Mouse (Mus musculus) cerebellum, postnatal 4 days (tissue): ENCODE data around the gene Smad9.
A peak's percentile ranks its signal among the peaks of the same experiment; 100 is the strongest.

Experiments used
- DNase-seq, 2 experiments: peaks; one replicate each; pipeline ENCODE4 v3.0.0; 2022; ENCODE audit warnings: low spot score in 2 of 2, mixed read lengths in 1 of 2

The Smad9 gene

DNA sequence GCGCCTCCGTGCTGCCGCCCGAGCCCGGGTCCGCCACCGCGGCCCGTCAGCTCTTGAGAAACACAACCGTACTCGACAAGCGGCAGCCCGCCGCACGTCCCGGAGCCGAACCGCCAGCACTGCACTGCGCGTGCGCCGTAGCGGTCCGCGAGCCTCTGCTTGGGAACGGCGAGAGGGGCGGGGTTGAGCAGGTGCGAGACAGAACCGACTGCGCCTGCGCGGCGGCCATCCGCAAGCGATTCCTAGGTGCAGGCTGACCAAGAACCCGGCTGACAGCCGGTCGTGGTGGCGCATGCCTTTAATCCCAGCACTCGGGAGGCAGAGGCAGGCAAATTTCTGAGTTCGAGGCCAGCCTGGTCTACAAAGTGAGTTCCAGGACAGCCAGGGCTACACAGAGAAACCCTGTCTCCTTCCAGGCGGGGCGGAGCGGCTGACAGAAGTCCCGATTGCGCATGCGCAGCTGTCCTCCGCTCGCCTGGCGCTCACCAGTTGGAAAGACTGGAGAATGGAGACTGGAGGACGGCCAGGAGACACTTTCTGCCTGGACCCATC lies 52.4 kb downstream of the Smad9 start, which contains the start of gene Rfxap:
Gene Rfxap (minus strand): TSS at position 126 of the 552 bp plus-strand sequence.
- peak; percentile 91 to 97 for DNase-seq

DNA sequence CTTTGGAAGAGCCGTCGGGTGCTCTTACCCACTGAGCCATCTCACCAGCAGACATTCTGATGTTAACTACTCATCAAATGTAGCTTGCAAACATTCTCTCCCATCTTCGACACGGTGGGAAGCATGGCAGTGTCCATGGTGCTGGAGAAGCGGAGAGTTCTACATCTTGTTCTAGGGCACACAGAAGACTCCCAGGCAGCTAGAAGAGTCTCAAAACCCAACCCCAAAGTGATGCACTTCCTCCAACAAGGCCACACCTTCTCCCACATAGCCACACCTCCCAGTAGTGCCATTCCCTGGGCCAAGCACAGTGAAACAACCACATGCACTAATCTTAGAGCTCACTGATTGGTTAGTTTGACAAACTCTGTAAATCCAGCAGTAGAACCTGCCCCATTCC lies 53.7 kb downstream of the Smad9 start:
- no peak for DNase-seq

DNA sequence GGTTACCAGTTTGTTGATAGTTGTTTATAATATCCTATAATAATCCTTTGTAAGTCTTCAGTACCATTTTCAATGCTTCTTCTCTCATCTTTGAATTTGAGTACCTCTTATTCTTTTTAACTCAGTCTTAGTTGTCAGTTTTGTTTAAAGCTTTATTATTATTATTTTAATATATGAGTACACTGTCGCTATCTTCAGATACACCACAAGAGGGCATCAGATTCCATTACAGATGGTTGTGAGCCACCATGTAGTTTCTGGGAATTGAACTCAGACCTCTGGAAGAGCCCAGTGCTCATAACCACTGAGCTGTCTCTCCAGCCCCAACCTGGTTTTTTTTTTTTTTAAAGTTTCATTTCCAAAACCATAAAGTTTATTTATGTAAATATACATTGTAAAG lies 56.2 kb downstream of the Smad9 start:
- no peak for DNase-seq

DNA sequence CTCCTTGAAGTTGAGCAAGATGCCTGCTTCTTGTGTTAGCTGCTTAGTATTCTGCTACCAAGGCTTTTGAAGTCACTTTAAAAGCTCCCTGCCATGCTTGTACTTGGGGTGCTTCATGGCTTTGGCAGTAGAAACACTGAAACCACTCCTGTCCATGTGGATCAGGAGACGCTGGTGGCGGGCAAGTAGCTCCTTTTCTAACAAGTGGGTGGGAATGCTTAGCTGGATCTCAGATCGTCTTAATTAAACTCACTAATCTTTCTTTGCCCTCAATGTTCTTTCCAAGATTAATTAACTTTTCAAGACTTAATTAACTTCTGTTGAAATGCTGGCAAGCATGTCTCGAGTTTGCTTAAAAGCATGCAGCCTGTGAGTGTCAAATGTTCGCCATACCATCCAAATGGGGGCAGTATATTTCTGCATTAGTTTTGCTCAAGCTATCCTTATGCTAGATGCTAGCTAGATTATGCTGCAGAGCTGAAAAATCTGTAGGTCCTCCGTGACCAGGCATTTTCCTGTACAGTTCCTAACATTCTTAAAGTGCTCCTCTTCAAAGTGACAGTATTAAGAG lies 58.1 kb downstream of the Smad9 start:
- no peak for DNase-seq

DNA sequence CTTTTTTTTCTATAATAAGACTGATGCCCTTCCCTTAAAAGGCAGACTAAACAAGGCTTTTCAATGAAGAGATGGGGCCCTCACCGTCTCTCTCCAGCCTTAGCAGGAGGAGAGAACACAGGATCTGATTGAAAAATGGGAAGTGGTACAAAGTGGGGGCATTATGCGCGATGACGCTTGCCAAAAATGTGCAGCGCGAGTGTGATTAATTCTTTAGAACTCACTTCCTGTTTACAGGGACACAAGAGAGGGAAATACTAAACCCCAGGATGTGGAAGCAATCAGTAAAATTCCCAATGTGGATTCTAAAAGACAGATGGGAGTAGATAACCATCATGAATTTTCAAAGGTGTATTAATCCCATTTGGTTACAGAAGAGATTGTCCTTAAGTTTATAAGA lies 59.2 kb downstream of the Smad9 start:
- no peak for DNase-seq

DNA sequence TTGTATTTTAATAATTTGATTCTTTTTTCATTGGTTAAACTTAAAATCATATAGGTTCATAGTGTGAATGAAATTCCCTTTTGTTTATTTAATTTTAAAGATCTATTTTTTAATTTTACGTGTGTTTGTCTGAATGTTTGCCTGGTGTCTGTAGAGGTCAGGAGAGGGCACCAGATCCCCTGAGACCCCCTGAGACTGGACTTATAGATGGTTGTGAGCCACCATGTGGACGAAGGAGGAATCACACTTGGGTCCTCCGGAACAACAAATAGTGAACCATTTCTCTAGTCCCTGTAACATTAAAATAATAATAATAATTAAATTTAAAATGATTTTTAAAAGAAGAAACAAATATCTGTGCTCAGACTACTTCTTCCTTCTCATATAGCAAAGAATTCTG lies 59.9 kb downstream of the Smad9 start:
- peak in 1 of 2 experiments; percentile 58 for DNase-seq

DNA sequence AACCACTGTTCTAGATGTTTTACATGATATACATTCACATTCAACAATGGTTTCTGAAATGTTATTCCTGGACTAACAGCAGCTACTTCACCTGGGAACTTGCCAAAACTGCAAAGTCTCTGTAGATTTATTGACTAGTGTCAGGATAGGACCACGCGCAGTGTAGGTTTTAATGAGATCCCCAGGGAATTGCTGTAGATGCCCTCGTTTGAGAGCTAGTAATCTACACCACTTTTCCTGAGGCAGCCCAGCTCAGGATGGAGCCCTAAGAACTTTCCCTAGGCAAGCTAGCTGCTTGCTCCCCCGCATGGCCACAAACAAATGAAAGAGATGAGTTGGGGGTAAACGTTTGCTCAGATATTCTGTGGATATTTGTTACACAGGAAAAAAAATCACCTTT lies 67.1 kb downstream of the Smad9 start:
- no peak for DNase-seq

DNA sequence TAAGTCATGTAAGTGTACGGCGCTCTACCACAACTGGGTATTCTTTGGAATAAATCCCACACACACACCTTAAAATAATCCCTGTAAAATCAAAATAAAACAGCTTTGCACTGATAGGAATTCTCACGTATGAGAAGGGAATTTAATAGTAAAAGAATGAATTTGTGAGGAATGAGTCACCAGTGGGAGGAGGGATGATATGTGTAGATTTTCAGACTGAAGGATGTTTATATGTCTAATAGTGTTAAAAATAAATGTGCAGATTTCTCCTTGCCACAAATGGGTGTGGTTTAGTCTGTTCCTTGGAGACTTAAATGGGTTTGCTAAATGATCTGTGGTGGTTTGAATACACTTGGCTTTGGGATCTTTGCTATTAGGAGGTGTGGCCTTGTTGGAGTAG lies 77.1 kb downstream of the Smad9 start:
- DNase-seq: no peak

DNA sequence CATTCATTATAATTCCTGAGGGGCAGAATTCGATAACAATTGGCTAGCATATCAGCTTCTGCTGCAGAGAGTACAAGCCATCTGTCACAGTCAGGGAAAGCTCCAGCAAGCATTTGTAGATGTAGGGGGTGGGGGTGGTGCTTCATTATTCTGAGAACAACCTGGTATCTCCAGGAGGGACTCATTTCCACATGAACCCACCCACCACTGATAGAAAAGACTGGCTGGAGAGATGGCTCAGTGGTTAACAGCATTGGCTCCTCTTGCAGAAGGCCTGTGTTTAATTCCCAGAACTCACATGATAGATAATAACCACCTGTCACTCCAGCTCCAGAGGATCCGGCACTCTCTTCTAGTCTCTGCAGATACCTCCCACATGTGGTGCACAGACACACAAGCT lies 80.0 kb downstream of the Smad9 start:
- DNase-seq: no peak
